Mouse (Mus musculus) cerebellum, adult 2 months (tissue): Measurements from ENCODE around the gene Zfp91. TPM values are rescaled to one million over a fixed set of nuclear protein-coding genes. Genes with fewer than 3 reads are reported as not detected.

Experiments
- DNase-seq, 2 experiments: peaks; one replicate each; pipeline ENCODE4 v3.0.0; 2021
- H3K27ac ChIP-seq: fragments of 200-500 bp; 2 replicates; pipeline ENCODE4 v1.5.1; 2012; ENCODE audit warnings: low read length, control low read depth, inconsistent platforms; ENCODE audit not compliant: insufficient read depth
- H3K27me3 ChIP-seq: fragments of 200-500 bp; 2 replicates; pipeline ENCODE4 v1.6.1; 2012; ENCODE audit warnings: inconsistent platforms, mild to moderate bottlenecking, low read length, moderate library complexity; ENCODE audit not compliant: control insufficient read depth, insufficient read depth
- H3K4me1 ChIP-seq: fragments of 200-500 bp; 2 replicates; pipeline ENCODE4 v1.6.1; 2011; ENCODE audit warnings: low read length; ENCODE audit not compliant: control insufficient read depth, insufficient read depth
- H3K4me3 ChIP-seq: fragments of 200-500 bp; replicated peaks from 2 replicates; pipeline ENCODE3; 2011; ENCODE audit warnings: mild to moderate bottlenecking, low read depth, low read length, control low read depth; ENCODE audit not compliant: insufficient read depth
- CTCF ChIP-seq: fragments of 200-500 bp; IDR thresholded peaks from 2 replicates; pipeline ENCODE4 v1.5.1; 2011; ENCODE audit warnings: low read depth, mild to moderate bottlenecking, control low read depth, low read length, moderate library complexity, borderline replicate concordance; ENCODE audit not compliant: insufficient read depth
- POLR2A ChIP-seq: fragments of 200-500 bp; IDR thresholded peaks from 2 replicates; pipeline ENCODE4 v1.6.1; 2011; ENCODE audit warnings: low read length, control low read depth, borderline replicate concordance; ENCODE audit not compliant: insufficient read depth
- WGBS: fragments of 180-500 bp; shearing (Covaris S2); methylation state at CpG from one replicate; pipeline ENCODE4 v1.1.7; 2018; 5-methylcytosine and 5-hydroxymethylcytosine counted together
- polyA plus RNA-seq: library from polyadenylated mRNA; depleted of rRNA; stranded (reverse); fragments of >200 nt; gene quantifications from 2 replicates; pipeline ENCODE4 v1.2.3, GENCODE M21; 2012

Gene Zfp91
- polyA plus RNA-seq, 1 experiment = 57.6 TPM

GRCm38 (mm10) chr19:12799081-12799480, 3.2 kb upstream of the Zfp91 start:
- no peaks in the 10 kb centered on the region for H3K4me1 ChIP-seq
- TF ChIP-seq POLR2A (no peak), CTCF (no peak)
- H3K27ac ChIP-seq = no peak overlapping the region
- no peak overlapping the region for H3K4me3 ChIP-seq
- H3K27me3 ChIP-seq = no peaks in the 10 kb centered on the region
- 91% methylated on average over 3 of the region's 3 CpGs for WGBS
- no peak for DNase-seq

- Histone ChIP-seq H3K27ac (no peak overlapping the region), H3K4me3 (no peak overlapping the region), H3K27me3 (no peaks in the 10 kb centered on the region), H3K4me1 (no peaks in the 10 kb centered on the region)
- WGBS = 75% methylated on average over 4 of the region's 4 CpGs
- TF ChIP-seq CTCF (no peak), POLR2A (no peak)
- peak in 1 of 2 experiments; percentile 8 for DNase-seq
Measured at GRCm38 (mm10) chr19:12798404-12798803, 2.5 kb upstream of the Zfp91 start.

- 0% methylated on average over 7 of the region's 7 CpGs for WGBS
- Histone ChIP-seq H3K27ac (no peak overlapping the region; the same call in 1 of the 2 replicates), H3K4me1 (no peaks in the 10 kb centered on the region), H3K4me3 (peak overlapping the region; percentile 87), H3K27me3 (no peaks in the 10 kb centered on the region)
- TF ChIP-seq CTCF (no peak), POLR2A (no peak)
- peak in 1 of 2 experiments; percentile 50 for DNase-seq
Measured at GRCm38 (mm10) chr19:12797071-12797470, 1.1 kb upstream of the Zfp91 start.

GRCm38 (mm10) chr19:12796328-12796931, 504 bp upstream of the Zfp91 start:
- Histone ChIP-seq H3K27ac (peak overlapping the region; percentile 67), H3K4me3 (peak overlapping the region; percentile 87), H3K4me1 (no peaks in the 10 kb centered on the region), H3K27me3 (no peaks in the 10 kb centered on the region)
- TF ChIP-seq CTCF (no peak), POLR2A (peak; percentile 55; the same call in 1 of the 2 replicates)
- no peak for DNase-seq
- WGBS = under 1% methylated on average over 29 of the region's 29 CpGs

GRCm38 (mm10) chr19:12795110-12795509, 816 bp downstream of the Zfp91 start:
- WGBS = 1% methylated on average over 52 of the region's 63 CpGs

GRCm38 (mm10) chr19:12794056-12795044, 1.6 kb downstream of the Zfp91 start:
- TF ChIP-seq POLR2A (peak; percentile 19; the same call in 1 of the 2 replicates), CTCF (no peak; the same call in 1 of the 2 replicates)
- no peaks in the 10 kb centered on the region for H3K4me1 ChIP-seq
- peak overlapping the region; percentile 63 for H3K4me3 ChIP-seq
- DNase-seq = peak; percentile 86 to 88
- no peaks in the 10 kb centered on the region for H3K27me3 ChIP-seq
- peak overlapping the region; percentile 96 for H3K27ac ChIP-seq
- WGBS = under 1% methylated on average over 39 of the region's 39 CpGs

More at GRCm38 (mm10) chr19:12795110-12795509, 816 bp downstream of the Zfp91 start:
- TF ChIP-seq CTCF (no peak), POLR2A (no peak; the same call in 1 of the 2 replicates)
- Histone ChIP-seq H3K4me1 (no peaks in the 10 kb centered on the region), H3K4me3 (peak overlapping the region; percentile 63), H3K27ac (peak overlapping the region; percentile 96), H3K27me3 (no peaks in the 10 kb centered on the region)
- DNase-seq = no peak

GRCm38 (mm10) chr19:12792374-12792773, 3.6 kb downstream of the Zfp91 start:
- H3K4me3 ChIP-seq = no peak overlapping the region
- DNase-seq = no peak
- H3K4me1 ChIP-seq = no peaks in the 10 kb centered on the region
- H3K27me3 ChIP-seq = no peaks in the 10 kb centered on the region
- no peak overlapping the region for H3K27ac ChIP-seq
- no peak for TF ChIP-seq POLR2A
- no peak for TF ChIP-seq CTCF

GRCm38 (mm10) chr19:12787721-12788120, 8.2 kb downstream of the Zfp91 start:
- DNase-seq = peak in 1 of 2 experiments; percentile 58
- no peak overlapping the region for H3K4me3 ChIP-seq
- TF ChIP-seq CTCF = no peak
- TF ChIP-seq POLR2A = no peak

More at GRCm38 (mm10) chr19:12787721-12788120, 8.2 kb downstream of the Zfp91 start:
- WGBS = 7% methylated on average over 4 of the region's 4 CpGs
- Histone ChIP-seq H3K4me1 (no peaks in the 10 kb centered on the region), H3K27ac (no peak overlapping the region), H3K27me3 (no peaks in the 10 kb centered on the region)
